Mouse (Mus musculus): ENCODE measurements at regions not wholly inside any gene's neighbourhood (a gene's known extent, or its start where the extent isn't known, plus 50 kb on each side); places are given as distances from the start of the nearest gene placed in this dataset.

- CTCF ChIA-PET, result no interaction called here
These were observed 171.9 kb upstream of the Cntnap5a start for GRCm38 (mm10) chr1:115512632-115513031.

GRCm38 (mm10) chr1:115533746-115534145, 150.8 kb upstream of the Cntnap5a start:
- CTCF ChIA-PET, result interaction anchor here (0.6 kb wide), 1 partner anchor 40 kb away, joined by 6 read pairs; no protein-coding TSS in a partner anchor

GRCm38 (mm10) chr1:115545994-115546393, 138.6 kb upstream of the Cntnap5a start:
- CTCF ChIA-PET, result no interaction called here

Data from spleen, embryonic (tissue).